Mouse (Mus musculus) heart, adult 18-20 months (tissue): ENCODE results near the gene Ccnl1. TPM values are rescaled to one million over a fixed set of nuclear protein-coding genes. Genes with fewer than 3 reads are reported as not detected.

ENCODE experiments used
- DNase-seq, 2 experiments: peaks; one replicate each; pipeline ENCODE4 v3.0.0; 2021 to 2022; ENCODE audit warnings: mixed read lengths in 1 of 2
- total RNA-seq, 2 experiments: library from RNA; stranded (reverse); gene quantifications; 2 replicates each; pipeline ENCODE4 v1.2.3; 2021

Gene Ccnl1
- total RNA-seq, 2 experiments from 2014 or later, result 14.7 to 20.8 TPM

- DNase-seq, result no peak
Observed at GRCm38 (mm10) chr3:65959416-65960001, 1.5 kb upstream of the Ccnl1 start.

GRCm38 (mm10) chr3:65958840-65959185 is 764 bp upstream of the Ccnl1 start:
- DNase-seq, result peak; percentile 9 to 37

GRCm38 (mm10) chr3:65957271-65958101 is 563 bp downstream of the Ccnl1 start:
- peak; percentile 68 to 80 for DNase-seq

- no peak for DNase-seq
Observed at GRCm38 (mm10) chr3:65954499-65955391, 3.3 kb downstream of the Ccnl1 start.

- no peak for DNase-seq
Observed at GRCm38 (mm10) chr3:65950831-65951365, 7.2 kb downstream of the Ccnl1 start.

GRCm38 (mm10) chr3:65950304-65950703 is 7.7 kb downstream of the Ccnl1 start:
- DNase-seq, result no peak

- no peak for DNase-seq
Observed at GRCm38 (mm10) chr3:65945277-65945932, 12.6 kb downstream of the Ccnl1 start.

GRCm38 (mm10) chr3:65944713-65945112 is 13.3 kb downstream of the Ccnl1 start:
- no peak for DNase-seq

- DNase-seq, result no peak
Observed at GRCm38 (mm10) chr3:65943453-65943852, 14.6 kb downstream of the Ccnl1 start.

- no peak for DNase-seq
Observed at GRCm38 (mm10) chr3:65941052-65941451, 17.0 kb downstream of the Ccnl1 start.

GRCm38 (mm10) chr3:65938211-65938610 is 19.8 kb downstream of the Ccnl1 start:
- peak in 1 of 2 experiments; percentile 63 for DNase-seq

GRCm38 (mm10) chr3:65936384-65936783 is 21.7 kb downstream of the Ccnl1 start:
- DNase-seq, result no peak

- DNase-seq, result no peak
Observed at GRCm38 (mm10) chr3:65935153-65935552, 22.9 kb downstream of the Ccnl1 start.

GRCm38 (mm10) chr3:65933726-65934125 is 24.3 kb downstream of the Ccnl1 start:
- peak; percentile 45 to 59 for DNase-seq

GRCm38 (mm10) chr3:65931542-65931941 is 26.5 kb downstream of the Ccnl1 start:
- no peak for DNase-seq

- no peak for DNase-seq
Observed at GRCm38 (mm10) chr3:65930636-65931035, 27.4 kb downstream of the Ccnl1 start.

GRCm38 (mm10) chr3:65929821-65930633 is 28.0 kb downstream of the Ccnl1 start:
- DNase-seq, result peak; percentile 76 to 89

GRCm38 (mm10) chr3:65929304-65929783 is 28.7 kb downstream of the Ccnl1 start:
- DNase-seq, result peak; percentile 92 to 93

GRCm38 (mm10) chr3:65928614-65929272 is 29.3 kb downstream of the Ccnl1 start:
- DNase-seq, result peak in 1 of 2 experiments; percentile 36

GRCm38 (mm10) chr3:65927685-65928084 is 30.4 kb downstream of the Ccnl1 start:
- peak; percentile 73 to 86 for DNase-seq
